Mouse (Mus musculus): Measurements from ENCODE around the gene Rpl15.

The Rpl15 gene

DNA sequence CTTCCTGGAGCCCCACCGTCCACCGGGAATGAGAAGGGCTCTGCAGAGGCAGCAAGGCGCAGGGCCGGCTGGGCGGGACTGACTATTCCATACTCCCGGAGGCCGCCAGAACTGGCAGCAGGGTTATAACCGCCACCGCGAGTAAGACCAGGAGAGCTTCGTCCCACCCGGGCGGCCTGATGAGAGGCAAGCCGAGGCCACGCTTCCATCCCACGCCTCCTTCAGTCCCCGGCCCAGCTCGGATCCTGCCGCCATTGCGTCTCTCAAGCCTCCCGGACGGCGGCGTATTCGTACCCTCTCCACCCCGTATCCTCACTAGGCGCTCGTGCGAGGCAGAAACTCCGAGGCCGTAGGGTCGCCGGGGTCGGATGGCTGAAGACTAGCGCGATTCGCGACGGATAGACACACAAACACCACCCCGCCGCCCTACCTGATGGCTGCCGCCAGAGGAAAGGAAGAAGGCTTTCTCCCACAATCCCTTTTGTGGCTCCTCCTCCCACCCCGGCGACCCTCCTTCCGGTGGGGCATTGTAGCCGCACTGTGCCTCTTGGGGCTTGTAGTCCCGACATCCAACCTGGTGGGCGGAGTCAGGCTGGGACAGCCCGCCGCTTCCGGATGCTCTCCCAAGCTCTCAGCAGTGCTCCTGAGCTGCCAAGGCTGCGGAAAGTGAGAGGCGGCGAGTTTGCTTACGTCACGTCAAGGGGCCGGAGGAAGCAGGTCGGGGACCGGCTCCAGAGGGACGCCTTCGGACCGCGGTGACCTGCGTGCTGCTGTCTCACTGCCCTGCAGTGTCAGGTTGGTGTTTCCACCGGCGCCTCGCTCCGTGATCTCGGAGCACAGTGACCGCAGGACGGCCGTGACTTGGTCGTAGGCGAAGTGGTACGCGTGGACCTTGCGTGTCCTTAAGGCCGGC lies at the start of gene Rpl15, which contains the start of gene Nkiras1:
Gene Rpl15 (minus strand): TSS at position 863 of the 913 bp plus-strand sequence.
Gene Nkiras1 (plus strand): TSS at position 608 of the 913 bp plus-strand sequence.
- CTCF ChIA-PET, result interaction anchor here in 2 of 4 experiments (0.6 to 1.3 kb wide), 3 partner anchors 8 to 60 kb away, joined by 3 to 4 read pairs (median 4); no protein-coding TSS in a partner anchor
- POLR2A ChIA-PET, result interaction anchor here (0.6 to 13.7 kb wide), 69 partner anchors 7 to 623 kb away, joined by 3 to 371 read pairs (median 5); partner anchors contain the start of genes Nr1d2 (in 3 of the 4) and Ube2e2 (in 1 of the 4)

- POLR2A ChIA-PET, result interaction anchor here in 2 of 4 experiments (0.5 to 4.8 kb wide), 5 partner anchors 9 to 362 kb away, joined by 3 to 19 read pairs (median 6); partner anchors contain the start of genes Nkiras1 (in 1 of the 2) and Rpl15 (in 1 of the 2)
- CTCF ChIA-PET, result interaction anchor here in 1 of 4 experiments (1.2 kb wide), 1 partner anchor 9 kb away, joined by 3 read pairs; no protein-coding TSS in a partner anchor
Measured at GRCm38 (mm10) chr14:18317457-18318411, 46.5 kb upstream of the Rpl15 start.

DNA sequence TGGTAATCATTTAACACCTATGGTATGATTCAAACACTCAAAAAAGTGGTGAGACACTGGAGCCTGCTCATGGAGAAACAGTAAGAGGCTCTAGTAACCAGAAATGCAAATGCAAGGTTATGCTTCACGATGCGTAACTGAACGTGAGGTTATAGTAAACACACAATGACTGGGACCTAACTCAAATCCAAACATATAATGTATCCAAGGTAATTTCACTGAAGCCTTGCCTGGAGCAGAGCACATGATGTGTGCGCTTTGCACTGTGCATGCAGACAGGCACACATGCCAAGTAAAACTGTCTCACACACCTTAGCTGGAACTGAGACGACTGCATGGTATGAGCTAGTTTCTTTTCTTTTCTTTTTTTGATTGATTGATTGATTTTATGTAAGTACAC lies 33.0 kb upstream of the Rpl15 start:
- CTCF ChIA-PET, result interaction anchor here in 3 of 4 experiments (0.6 to 1.9 kb wide), 3 partner anchors 12 to 20 kb away, joined by 3 to 5 read pairs (median 3); no protein-coding TSS in a partner anchor
- POLR2A ChIA-PET, result interaction anchor here in 1 of 4 experiments (0.7 to 3.0 kb wide), 5 partner anchors 17 to 34 kb away, joined by 3 to 20 read pairs (median 4); partner anchors contain the start of genes Nkiras1 and Rpl15

DNA sequence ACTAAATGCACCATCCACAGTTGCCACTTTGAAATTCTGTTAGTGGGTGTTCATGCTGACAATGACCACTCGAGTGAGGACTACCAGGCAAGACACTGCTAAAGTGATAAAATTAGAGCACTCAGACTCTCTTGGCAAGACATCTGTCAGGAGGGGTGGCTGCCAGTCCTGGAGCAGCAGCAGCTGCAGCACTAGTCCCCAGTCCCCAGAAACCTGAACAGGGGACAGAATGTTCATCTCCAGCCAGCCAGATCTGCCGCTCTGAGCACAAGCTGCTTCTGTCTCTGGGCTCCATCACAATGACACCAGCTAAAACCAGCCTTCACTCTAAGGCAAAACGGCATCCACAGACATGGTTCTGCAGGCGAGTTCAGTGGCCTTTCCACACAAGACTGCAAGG lies 32.1 kb upstream of the Rpl15 start:
- ChIA-PET CTCF (interaction anchor here in 1 of 4 experiments (0.6 kb wide), 1 partner anchor 427 kb away, joined by 3 read pairs; no protein-coding TSS in a partner anchor), POLR2A (interaction anchor here in 1 of 4 experiments (1.0 to 3.0 kb wide), 2 partner anchors 23 to 33 kb away, joined by 3 to 20 read pairs; partner anchors contain the start of genes Nkiras1 and Rpl15)

DNA sequence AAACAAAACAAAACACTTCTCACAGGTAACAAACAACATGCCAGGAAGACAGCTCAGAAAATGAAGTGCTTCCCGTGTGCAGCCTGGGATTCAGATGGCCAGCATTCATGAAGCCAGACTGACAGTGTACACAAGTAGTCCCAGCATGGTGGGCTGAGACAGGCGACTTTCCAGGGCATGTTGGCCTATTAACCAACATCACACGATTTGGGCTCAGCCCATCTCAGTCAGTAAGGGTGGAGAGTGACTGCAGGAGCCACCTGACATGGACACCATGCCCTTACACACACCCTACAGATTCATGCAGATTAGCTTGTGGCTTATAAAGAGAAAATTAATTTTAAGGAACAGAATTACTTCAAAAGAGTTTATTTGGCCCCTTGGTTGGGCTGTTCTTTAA lies 31.6 kb upstream of the Rpl15 start:
- POLR2A ChIA-PET, result no interaction called here
- CTCF ChIA-PET, result interaction anchor here in 2 of 4 experiments (0.6 to 0.9 kb wide), 2 partner anchors 18 to 427 kb away, joined by 3 read pairs; no protein-coding TSS in a partner anchor

- ChIA-PET POLR2A (interaction anchor here in 1 of 4 experiments (3.5 kb wide), 1 partner anchor 31 kb away, joined by 9 read pairs; the partner anchor contains the start of genes Nkiras1 and Rpl15), CTCF (no interaction called here)
Measured at GRCm38 (mm10) chr14:18301591-18301990, 30.4 kb upstream of the Rpl15 start.

GRCm38 (mm10) chr14:18300676-18301075 lies 29.5 kb upstream of the Rpl15 start:
- CTCF ChIA-PET, result interaction anchor here in 1 of 4 experiments (0.5 to 1.0 kb wide), 5 partner anchors 16 to 90 kb away, joined by 3 to 8 read pairs (median 3); no protein-coding TSS in a partner anchor
- POLR2A ChIA-PET, result interaction anchor here in 2 of 4 experiments (1.0 to 3.5 kb wide), 4 partner anchors 10 to 32 kb away, joined by 3 to 9 read pairs (median 4); partner anchors contain the start of genes Nkiras1 (in 1 of the 2) and Rpl15 (in 1 of the 2)

- ChIA-PET CTCF (no interaction called here), POLR2A (interaction anchor here in 1 of 4 experiments (3.5 kb wide), 1 partner anchor 28 kb away, joined by 9 read pairs; the partner anchor contains the start of genes Nkiras1 and Rpl15)
Measured at GRCm38 (mm10) chr14:18298874-18299273, 27.7 kb upstream of the Rpl15 start.

GRCm38 (mm10) chr14:18297441-18297840 lies 26.2 kb upstream of the Rpl15 start:
- CTCF ChIA-PET, result no interaction called here

GRCm38 (mm10) chr14:18292578-18292977 lies 21.4 kb upstream of the Rpl15 start:
- ChIA-PET CTCF (interaction anchor here in 1 of 4 experiments (0.7 kb wide), 1 partner anchor 44 kb away, joined by 3 read pairs; no protein-coding TSS in a partner anchor), POLR2A (interaction anchor here in 3 of 4 experiments (0.5 to 2.9 kb wide), 6 partner anchors 9 to 25 kb away, joined by 3 to 15 read pairs (median 7); partner anchors contain the start of genes Nkiras1 (in 2 of the 3) and Rpl15 (in 2 of the 3))

More at GRCm38 (mm10) chr14:18297441-18297840, 26.2 kb upstream of the Rpl15 start:
- POLR2A ChIA-PET, result no interaction called here

DNA sequence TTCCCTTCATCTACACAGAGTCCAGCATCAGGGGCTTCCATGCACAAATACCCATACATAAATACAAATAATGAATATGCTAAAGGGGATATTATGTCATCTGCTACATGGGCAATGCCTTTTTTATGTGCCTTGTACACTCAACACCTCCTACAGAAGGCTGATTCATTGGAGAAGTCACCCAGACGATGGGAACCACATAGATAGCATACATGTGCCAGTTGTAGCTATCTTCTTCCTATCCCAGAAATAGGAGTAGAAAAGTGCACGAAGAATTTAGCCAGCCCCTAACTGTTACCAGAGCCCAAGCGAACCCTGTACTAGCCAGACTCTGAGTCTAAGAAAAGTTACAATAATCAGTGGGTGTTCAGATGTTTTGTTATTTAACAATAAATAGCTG lies 20.9 kb upstream of the Rpl15 start:
- POLR2A ChIA-PET, result interaction anchor here in 3 of 4 experiments (0.5 to 2.9 kb wide), 7 partner anchors 9 to 55 kb away, joined by 3 to 15 read pairs (median 4); partner anchors contain the start of genes Nkiras1 (in 2 of the 3) and Rpl15 (in 2 of the 3)
- CTCF ChIA-PET, result interaction anchor here in 1 of 4 experiments (0.6 kb wide), 1 partner anchor 12 kb away, joined by 3 read pairs; no protein-coding TSS in a partner anchor

DNA sequence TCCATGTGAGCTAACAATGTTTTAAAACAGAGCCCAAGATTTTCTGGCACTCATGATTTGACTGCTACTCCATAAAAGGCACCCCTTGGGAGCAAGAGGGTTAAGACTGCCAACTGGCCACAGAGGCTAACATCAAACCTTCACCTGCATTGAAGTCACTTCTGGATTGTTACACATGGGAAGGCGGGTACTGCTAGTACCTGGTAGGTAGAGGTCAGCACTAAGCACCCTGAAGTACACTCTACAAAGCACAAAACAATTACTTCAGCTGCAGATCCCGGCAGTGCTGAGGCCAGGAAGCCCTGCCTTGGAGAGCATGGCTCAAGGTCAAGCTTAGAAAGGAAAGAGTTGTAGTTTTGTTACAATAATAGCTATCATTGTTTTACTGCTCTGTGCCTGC lies 16.2 kb upstream of the Rpl15 start:
- POLR2A ChIA-PET, result interaction anchor here in 3 of 4 experiments (0.7 to 13.2 kb wide), 3 partner anchors 16 to 21 kb away, joined by 4 to 169 read pairs (median 9); partner anchors contain the start of genes Nkiras1 (in 2 of the 3) and Rpl15 (in 2 of the 3)
- CTCF ChIA-PET, result no interaction called here

- CTCF ChIA-PET, result interaction anchor here in 1 of 4 experiments (1.4 kb wide), 1 partner anchor 18 kb away, joined by 5 read pairs; no protein-coding TSS in a partner anchor
- POLR2A ChIA-PET, result interaction anchor here in 2 of 4 experiments (0.8 to 13.2 kb wide), 3 partner anchors 16 to 18 kb away, joined by 5 to 169 read pairs (median 9); partner anchors contain the start of genes Nkiras1 (in 2 of the 2) and Rpl15 (in 2 of the 2)
Measured at GRCm38 (mm10) chr14:18286441-18286840, 15.2 kb upstream of the Rpl15 start.

DNA sequence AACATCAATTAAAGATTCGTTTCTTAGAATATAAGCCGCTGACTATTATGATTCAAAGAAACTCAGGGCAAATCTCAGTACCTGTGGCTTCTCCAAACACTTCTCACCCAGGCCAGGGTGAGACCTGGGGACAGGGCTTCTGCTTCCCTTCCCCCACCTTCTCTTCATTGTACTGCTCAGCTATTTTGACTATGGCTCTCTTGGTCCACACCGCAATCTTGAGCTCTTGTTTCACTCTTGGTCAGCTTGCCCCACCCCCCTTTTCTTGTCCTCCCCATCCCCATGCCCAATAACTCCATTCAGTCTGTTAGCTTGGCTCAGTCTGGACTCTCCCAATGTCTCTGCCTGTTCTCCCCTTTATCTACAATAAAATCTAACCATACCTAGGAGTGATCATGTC lies 14.3 kb upstream of the Rpl15 start:
- POLR2A ChIA-PET, result interaction anchor here in 2 of 4 experiments (0.6 to 13.2 kb wide), 5 partner anchors 8 to 289 kb away, joined by 3 to 169 read pairs (median 5); partner anchors contain the start of genes Nkiras1 (in 2 of the 2) and Rpl15 (in 2 of the 2)
- CTCF ChIA-PET, result interaction anchor here in 3 of 4 experiments (0.6 to 1.4 kb wide), 6 partner anchors 14 to 757 kb away, joined by 3 to 9 read pairs (median 4); partner anchors contain the start of genes Nkiras1 (in 1 of the 3) and Rpl15 (in 1 of the 3)

GRCm38 (mm10) chr14:18284581-18284980 lies 13.4 kb upstream of the Rpl15 start:
- CTCF ChIA-PET, result interaction anchor here (0.6 to 1.3 kb wide), 14 partner anchors 9 to 271 kb away, joined by 3 to 8 read pairs (median 4); partner anchors contain the start of genes Nkiras1 (in 1 of the 4) and Rpl15 (in 1 of the 4)
- POLR2A ChIA-PET, result interaction anchor here in 3 of 4 experiments (0.6 to 13.2 kb wide), 7 partner anchors 9 to 800 kb away, joined by 4 to 169 read pairs (median 5); partner anchors contain the start of genes Nkiras1 (in 3 of the 3) and Rpl15 (in 3 of the 3)

GRCm38 (mm10) chr14:18280375-18280774 lies 9.2 kb upstream of the Rpl15 start:
- ChIA-PET CTCF (no interaction called here), POLR2A (interaction anchor here in 3 of 4 experiments (1.3 to 13.2 kb wide), 3 partner anchors 9 to 11 kb away, joined by 3 to 169 read pairs (median 63); partner anchors contain the start of genes Nkiras1 (in 3 of the 3) and Rpl15 (in 3 of the 3))
